Mouse (Mus musculus) lung, postnatal 0 days (tissue): ENCODE data around the gene Guca2a. TPM values are rescaled to one million over a fixed set of nuclear protein-coding genes. Genes with fewer than 3 reads are reported as not detected.

Source experiments
- ATAC-seq: fragments of 200-750 bp; cut with Nextera tagmentation; 2 replicates; pipeline ENCODE4 v1.8.0; 2017; ENCODE audit warnings: moderate library complexity
- DNase-seq: peaks from one replicate; pipeline ENCODE4 v3.0.0-alpha.2; 2016; ENCODE audit warnings: low spot score
- H3K27ac ChIP-seq: fragments of 300-500 bp; sonication (generic); 2 replicates; pipeline ENCODE4 v1.5.1; 2014; ENCODE audit warnings: antibody characterized with exemption, mild to moderate bottlenecking, low read length, mixed read lengths
- H3K27me3 ChIP-seq: fragments of 300-500 bp; sonication (generic); replicated peaks from 2 replicates; pipeline ENCODE4 v1.6.1; 2014; ENCODE audit warnings: low read length, mixed read lengths; ENCODE audit not compliant: insufficient read depth
- H3K36me3 ChIP-seq: fragments of 300-500 bp; sonication (generic); 2 replicates; pipeline ENCODE4 v1.6.1; 2014; ENCODE audit warnings: low read length, mixed read lengths; ENCODE audit not compliant: insufficient read depth
- H3K4me1 ChIP-seq: fragments of 300-500 bp; sonication (generic); 2 replicates; pipeline ENCODE4 v1.6.1; 2014; ENCODE audit warnings: antibody characterized with exemption, low read depth, low read length, mixed read lengths; ENCODE audit not compliant: insufficient read depth
- H3K4me2 ChIP-seq: fragments of 300-500 bp; sonication (generic); replicated peaks from 2 replicates; pipeline ENCODE4 v1.6.1; 2014; ENCODE audit warnings: low read depth, mild to moderate bottlenecking, low read length, moderate library complexity, mixed read lengths
- H3K4me3 ChIP-seq: fragments of 300-500 bp; sonication (generic); 2 replicates; pipeline ENCODE4 v1.5.1; 2014; ENCODE audit warnings: low read depth, low read length
- H3K9ac ChIP-seq: fragments of 300-500 bp; sonication (generic); replicated peaks from 2 replicates; pipeline ENCODE4 v1.6.1; 2014; ENCODE audit warnings: low read depth, mild to moderate bottlenecking
- H3K9me3 ChIP-seq: fragments of 300-500 bp; sonication (generic); 2 replicates; pipeline ENCODE4 v1.6.1; 2016; ENCODE audit warnings: low read length, mixed read lengths
- CTCF ChIP-seq: IDR thresholded peaks from 2 replicates; pipeline ENCODE4 v1.5.1; 2016; ENCODE audit warnings: antibody characterized with exemption, mild to moderate bottlenecking
- EP300 ChIP-seq: IDR thresholded peaks from 2 replicates; pipeline ENCODE4 v1.6.1; 2016; ENCODE audit warnings: antibody characterized with exemption, mild to moderate bottlenecking, control low read depth
- WGBS: fragments of 180-500 bp; shearing (Covaris S2); extraction: QIAGEN DNeasy Blood & Tissue Kit; methylation state at CpG from one replicate; pipeline ENCODE4 v1.1.7; 2014; 5-methylcytosine and 5-hydroxymethylcytosine counted together
- polyA plus RNA-seq: library from polyadenylated mRNA; unstranded; fragments of >200 nt; fragmentation: Nextera tagmentation; extraction: Ambion mirVana; gene quantifications from 2 replicates; pipeline ENCODE4 v1.2.1, GENCODE M21; 2015

Gene Guca2a
- polyA plus RNA-seq, 1 experiment from 2014 or later: 2.2 TPM

DNA sequence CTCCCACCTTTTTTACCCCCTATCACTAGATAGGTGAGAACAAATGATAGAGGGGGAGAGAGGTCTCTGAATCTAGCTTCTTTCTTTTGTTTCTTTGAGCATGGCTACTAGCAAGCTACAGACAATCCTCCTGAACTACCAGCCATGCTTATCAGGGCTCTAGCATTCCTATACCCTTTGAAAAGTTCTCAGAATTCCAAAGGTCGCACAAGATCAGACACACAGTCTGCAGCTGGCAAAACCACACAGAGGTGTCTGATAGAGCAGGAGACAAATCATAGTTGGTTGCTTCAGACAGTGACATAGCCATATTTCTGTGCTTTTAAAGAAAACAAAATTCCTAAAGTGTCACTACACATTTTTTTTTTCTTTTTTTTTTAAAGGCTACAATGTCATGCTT lies 37.9 kb upstream of the Guca2a start:
- H3K4me2 ChIP-seq: no peak overlapping the region

DNA sequence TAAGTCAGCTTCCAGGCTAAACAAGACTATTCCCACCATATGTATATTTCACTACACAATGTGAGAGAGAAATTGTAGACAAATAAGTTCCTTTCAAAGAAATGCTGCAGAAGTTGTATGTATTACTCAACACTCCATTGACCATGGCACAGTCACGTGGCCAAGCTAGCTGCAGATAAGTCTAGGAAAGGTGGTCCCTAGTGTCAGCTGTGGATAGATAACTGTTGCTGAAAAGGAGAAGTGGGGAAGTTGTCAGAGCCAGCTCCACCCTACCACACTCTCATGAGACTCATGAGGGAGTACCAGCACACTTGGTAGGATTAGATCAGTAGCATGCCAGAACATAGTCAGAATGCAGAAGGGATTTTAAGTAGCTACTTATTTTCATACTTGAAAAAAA lies 28.0 kb upstream of the Guca2a start:
- Histone ChIP-seq H3K4me2 (no peak overlapping the region), H3K4me1 (0 out of 2 replicates have a peak, but pooled peaks cover 5% of the 10 kb centered on the region), H3K36me3 (no peaks in the 10 kb centered on the region), H3K4me3 (no peak overlapping the region), H3K27me3 (no peaks in the 10 kb centered on the region), H3K9me3 (no peaks in the 10 kb centered on the region), H3K9ac (no peak overlapping the region), H3K27ac (no peak overlapping the region)
- TF ChIP-seq EP300: no peak
- no peak for TF ChIP-seq CTCF
- 64% methylated on average over 1 of the region's 1 CpGs for WGBS
- DNase-seq (no peak), ATAC-seq (no peak)

More for the DNA sequence above, 37.9 kb upstream of the Guca2a start:
- Histone ChIP-seq H3K4me1 (no peaks in the 10 kb centered on the region), H3K9ac (no peak overlapping the region), H3K9me3 (no peaks in the 10 kb centered on the region), H3K27ac (no peak overlapping the region), H3K36me3 (0 out of 2 replicates have a peak, but pooled peaks cover 3% of the 10 kb centered on the region), H3K27me3 (no peaks in the 10 kb centered on the region), H3K4me3 (no peak overlapping the region)
- TF ChIP-seq EP300: no peak
- TF ChIP-seq CTCF: no peak
- ATAC-seq: no peak
- WGBS: 53% methylated on average over 1 of the region's 1 CpGs
- DNase-seq: no peak

DNA sequence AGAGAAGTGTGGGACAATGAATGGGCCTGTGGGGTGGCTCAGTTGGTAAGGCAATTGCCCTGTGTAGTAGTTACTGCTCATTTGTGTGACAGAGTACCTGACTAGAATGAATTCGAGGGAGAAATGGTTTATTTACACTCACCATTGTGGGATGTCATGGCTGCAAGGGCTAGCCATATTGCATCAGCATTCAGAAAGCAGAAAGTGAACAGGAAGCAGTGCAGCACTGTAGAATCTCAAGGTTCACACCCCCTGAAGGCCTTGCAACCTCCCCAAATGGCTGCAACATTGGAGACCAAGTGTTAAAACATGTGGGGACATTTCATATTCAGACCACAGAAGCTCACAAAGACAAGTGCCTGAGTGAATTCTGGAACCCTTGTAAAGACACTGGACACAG lies 23.4 kb upstream of the Guca2a start:
- Histone ChIP-seq H3K27ac (no peak overlapping the region), H3K9me3 (no peaks in the 10 kb centered on the region), H3K9ac (no peak overlapping the region), H3K4me2 (no peak overlapping the region), H3K27me3 (no peaks in the 10 kb centered on the region), H3K36me3 (no peaks in the 10 kb centered on the region), H3K4me1 (0 out of 2 replicates have a peak, but pooled peaks cover 5% of the 10 kb centered on the region), H3K4me3 (no peak overlapping the region)
- no peak for TF ChIP-seq EP300
- no peak for TF ChIP-seq CTCF
- 30% methylated on average over 1 of the region's 1 CpGs for WGBS
- ATAC-seq (no peak), DNase-seq (no peak)

DNA sequence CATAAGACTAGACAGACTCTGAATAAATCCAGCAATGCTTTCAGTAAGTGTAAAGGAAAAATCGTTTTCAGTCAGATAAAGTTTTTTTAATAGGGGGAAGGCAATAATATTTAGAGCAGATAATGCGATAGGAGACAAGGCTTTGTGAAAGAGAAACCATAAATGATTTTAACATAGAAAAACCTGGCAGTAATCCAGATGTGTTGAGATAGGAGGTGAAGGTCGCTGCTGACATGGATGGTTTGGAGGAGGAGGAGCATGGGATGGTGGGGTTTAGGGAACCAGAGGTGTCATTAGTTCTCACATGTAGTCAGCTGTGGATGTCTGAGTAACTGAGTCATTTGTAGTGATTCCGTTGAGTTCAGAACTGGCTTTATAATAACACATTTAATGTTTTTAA lies 22.8 kb upstream of the Guca2a start:
- TF ChIP-seq EP300 (no peak), CTCF (no peak)
- Histone ChIP-seq H3K4me3 (no peak overlapping the region), H3K4me1 (0 out of 2 replicates have a peak, but pooled peaks cover 5% of the 10 kb centered on the region), H3K9me3 (no peaks in the 10 kb centered on the region), H3K36me3 (peaks cover 3% of the 10 kb centered on the region; the same call in 1 of the 2 replicates), H3K4me2 (no peak overlapping the region), H3K27me3 (no peaks in the 10 kb centered on the region), H3K27ac (no peak overlapping the region), H3K9ac (no peak overlapping the region)
- WGBS: 51% methylated on average over 4 of the region's 4 CpGs
- ATAC-seq: no peak
- DNase-seq: no peak

DNA sequence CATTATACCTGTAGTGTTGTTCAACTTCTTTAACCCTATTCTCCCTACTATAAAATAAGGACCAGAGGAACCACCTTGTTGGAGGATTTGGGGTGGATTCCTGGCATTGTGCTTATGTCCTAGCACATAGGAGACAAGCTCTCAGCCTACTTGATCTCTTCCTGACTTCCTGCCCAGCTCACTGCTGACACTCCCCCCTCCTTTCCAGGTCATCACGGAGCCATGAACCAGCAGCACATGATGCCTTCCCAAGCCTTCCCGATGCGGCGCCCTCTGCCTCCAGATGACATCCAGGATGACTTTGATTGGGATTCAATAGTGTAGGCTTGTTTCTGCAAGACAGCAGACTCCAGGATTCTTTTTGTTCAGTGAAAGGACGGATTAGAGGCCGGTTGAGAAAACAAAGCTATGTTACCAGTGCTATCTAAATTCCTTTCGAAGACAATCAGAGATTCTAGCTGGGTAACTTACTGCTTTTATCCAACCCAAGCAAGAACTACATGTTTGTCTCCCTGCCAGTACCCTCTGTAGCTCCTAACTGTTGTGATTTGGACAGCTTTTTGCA lies 11.3 kb upstream of the Guca2a start:
- no peak overlapping the region for H3K9ac ChIP-seq
- no peak overlapping the region for H3K27ac ChIP-seq
- H3K9me3 ChIP-seq: no peaks in the 10 kb centered on the region
- ATAC-seq (no peak), DNase-seq (no peak)
- no peaks in the 10 kb centered on the region for H3K27me3 ChIP-seq
- H3K4me2 ChIP-seq: no peak overlapping the region
- H3K4me3 ChIP-seq: no peak overlapping the region
- H3K4me1 ChIP-seq: no peaks in the 10 kb centered on the region; the same call in 1 of the 2 replicates
- peaks cover 24% of the 10 kb centered on the region; the same call in 1 of the 2 replicates for H3K36me3 ChIP-seq
- TF ChIP-seq CTCF (no peak), EP300 (no peak)
- WGBS: 74% methylated on average over 7 of the region's 7 CpGs

DNA sequence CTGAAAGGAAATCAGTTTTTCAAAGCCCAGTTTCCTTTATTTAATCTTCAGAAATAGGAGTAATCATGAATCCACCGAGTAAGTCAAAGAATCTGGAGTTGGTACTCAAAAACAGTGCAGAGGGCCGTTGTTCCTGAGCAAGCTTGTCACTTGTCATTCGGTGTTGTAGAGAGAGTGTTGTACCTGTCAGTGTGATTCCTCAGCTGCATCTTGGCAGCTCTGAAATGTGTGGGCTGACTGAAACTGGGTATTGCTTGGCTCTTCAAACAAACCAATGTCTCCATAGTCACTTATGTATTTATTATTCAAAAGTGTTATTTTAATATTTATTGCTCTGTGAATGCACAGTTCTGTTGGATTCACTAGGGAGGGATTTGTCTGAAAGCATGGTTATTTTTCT lies 10.6 kb upstream of the Guca2a start:
- H3K4me3 ChIP-seq: no peak overlapping the region
- H3K9me3 ChIP-seq: no peaks in the 10 kb centered on the region
- no peak overlapping the region for H3K27ac ChIP-seq
- peaks cover 20% of the 10 kb centered on the region; the same call in 1 of the 2 replicates for H3K36me3 ChIP-seq
- H3K27me3 ChIP-seq: no peaks in the 10 kb centered on the region
- DNase-seq (no peak), ATAC-seq (no peak)
- no peak for TF ChIP-seq EP300
- TF ChIP-seq CTCF: no peak
- peaks cover under 1% of the 10 kb centered on the region; the same call in 1 of the 2 replicates for H3K4me1 ChIP-seq
- WGBS: 62% methylated on average over 3 of the region's 3 CpGs
- H3K9ac ChIP-seq: no peak overlapping the region
- no peak overlapping the region for H3K4me2 ChIP-seq

DNA sequence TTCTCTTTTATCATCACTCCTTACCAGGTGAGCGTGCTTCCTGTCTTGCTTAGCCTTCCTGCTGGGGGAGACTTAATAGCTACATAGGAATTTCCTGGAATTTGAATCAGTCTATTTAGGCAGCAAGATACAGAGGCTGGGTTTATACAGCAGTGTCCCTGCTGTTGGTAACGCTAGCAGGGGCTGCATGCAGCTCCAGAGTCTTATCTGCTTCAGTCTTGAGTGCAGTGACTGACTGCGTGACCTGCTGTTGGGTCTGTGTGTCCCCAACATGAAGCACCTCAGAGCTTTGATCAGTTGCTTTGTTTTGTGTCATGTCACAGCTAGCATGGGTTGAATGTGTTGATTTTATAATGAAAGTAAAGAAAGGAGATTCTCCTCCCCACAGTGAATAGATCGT lies 10.2 kb upstream of the Guca2a start:
- Histone ChIP-seq H3K4me1 (peaks cover 5% of the 10 kb centered on the region; the same call in 1 of the 2 replicates), H3K9me3 (no peaks in the 10 kb centered on the region), H3K36me3 (peaks cover 20% of the 10 kb centered on the region; the same call in 1 of the 2 replicates), H3K27ac (no peak overlapping the region), H3K9ac (no peak overlapping the region), H3K4me2 (no peak overlapping the region), H3K4me3 (no peak overlapping the region), H3K27me3 (no peaks in the 10 kb centered on the region)
- DNase-seq (no peak), ATAC-seq (no peak)
- 77% methylated on average over 4 of the region's 4 CpGs for WGBS
- no peak for TF ChIP-seq EP300
- no peak for TF ChIP-seq CTCF
